Mouse (Mus musculus) midbrain, embryonic 14.5 days (tissue): ENCODE measurements at regions not wholly inside any gene's neighbourhood (a gene's known extent, or its start where the extent isn't known, plus 50 kb on each side); places are given as distances from the start of the nearest gene placed in this dataset.

Experiments
- ATAC-seq: fragments of 200-750 bp; cut with Nextera tagmentation; 2 replicates; pipeline ENCODE4 v1.8.0; 2017; ENCODE audit warnings: moderate number of reproducible peaks, moderate library complexity; ENCODE audit not compliant: low FRiP score, low TSS enrichment
- DNase-seq: peaks from one replicate; pipeline ENCODE4 v3.0.0-alpha.2; 2015
- H3K27ac ChIP-seq: fragments of 300-500 bp; sonication (generic); replicated peaks from 2 replicates; pipeline ENCODE4 v1.5.1; 2014; ENCODE audit warnings: mild to moderate bottlenecking, low read depth, low read length, moderate library complexity
- H3K27me3 ChIP-seq: fragments of 300-500 bp; sonication (generic); 2 replicates; pipeline ENCODE4 v1.6.1; 2014; ENCODE audit warnings: low read length, control low read depth, mixed read lengths; ENCODE audit not compliant: control insufficient read depth, insufficient read depth
- H3K36me3 ChIP-seq: fragments of 300-500 bp; sonication (generic); 2 replicates; pipeline ENCODE4 v1.6.1; 2014; ENCODE audit warnings: low read length, control low read depth; ENCODE audit not compliant: control insufficient read depth, insufficient read depth
- H3K4me1 ChIP-seq: fragments of 300-500 bp; sonication (generic); 2 replicates; pipeline ENCODE4 v1.6.1; 2014; ENCODE audit warnings: mild to moderate bottlenecking, antibody characterized with exemption, low read length, control low read depth; ENCODE audit not compliant: control insufficient read depth, insufficient read depth
- H3K4me2 ChIP-seq: fragments of 300-500 bp; sonication (generic); 2 replicates; pipeline ENCODE4 v1.6.1; 2014; ENCODE audit warnings: mild to moderate bottlenecking, low read length, moderate library complexity
- H3K4me3 ChIP-seq: fragments of 300-500 bp; sonication (generic); replicated peaks from 2 replicates; pipeline ENCODE4 v1.5.1; 2014; ENCODE audit warnings: low read depth, low read length
- H3K9ac ChIP-seq: fragments of 300-500 bp; sonication (generic); replicated peaks from 2 replicates; pipeline ENCODE4 v1.6.1; 2014; ENCODE audit warnings: mild to moderate bottlenecking, low read length, moderate library complexity
- H3K9me3 ChIP-seq: fragments of 300-500 bp; sonication (generic); 2 replicates; pipeline ENCODE4 v1.6.1; 2016; ENCODE audit warnings: low read length, control low read depth, mixed read lengths; ENCODE audit not compliant: control insufficient read depth
- WGBS: fragments of 180-500 bp; shearing (Covaris S2); extraction: QIAGEN DNeasy Blood & Tissue Kit; methylation state at CpG from one replicate; pipeline ENCODE4 v1.1.7; 2014; 5-methylcytosine and 5-hydroxymethylcytosine counted together

GRCm38 (mm10) chr9:116472855-116473254 is 297.7 kb upstream of the Tgfbr2 start:
- Histone ChIP-seq H3K4me3 (no peak overlapping the region), H3K9ac (no peak overlapping the region), H3K36me3 (no peaks in the 10 kb centered on the region), H3K27ac (no peak overlapping the region), H3K4me2 (no peak overlapping the region), H3K4me1 (peaks cover 8% of the 10 kb centered on the region), H3K9me3 (no peaks in the 10 kb centered on the region), H3K27me3 (no peaks in the 10 kb centered on the region)
- no peak for ATAC-seq
- DNase-seq, result no peak
- WGBS, result 78% methylated on average over 4 of the region's 4 CpGs

DNA sequence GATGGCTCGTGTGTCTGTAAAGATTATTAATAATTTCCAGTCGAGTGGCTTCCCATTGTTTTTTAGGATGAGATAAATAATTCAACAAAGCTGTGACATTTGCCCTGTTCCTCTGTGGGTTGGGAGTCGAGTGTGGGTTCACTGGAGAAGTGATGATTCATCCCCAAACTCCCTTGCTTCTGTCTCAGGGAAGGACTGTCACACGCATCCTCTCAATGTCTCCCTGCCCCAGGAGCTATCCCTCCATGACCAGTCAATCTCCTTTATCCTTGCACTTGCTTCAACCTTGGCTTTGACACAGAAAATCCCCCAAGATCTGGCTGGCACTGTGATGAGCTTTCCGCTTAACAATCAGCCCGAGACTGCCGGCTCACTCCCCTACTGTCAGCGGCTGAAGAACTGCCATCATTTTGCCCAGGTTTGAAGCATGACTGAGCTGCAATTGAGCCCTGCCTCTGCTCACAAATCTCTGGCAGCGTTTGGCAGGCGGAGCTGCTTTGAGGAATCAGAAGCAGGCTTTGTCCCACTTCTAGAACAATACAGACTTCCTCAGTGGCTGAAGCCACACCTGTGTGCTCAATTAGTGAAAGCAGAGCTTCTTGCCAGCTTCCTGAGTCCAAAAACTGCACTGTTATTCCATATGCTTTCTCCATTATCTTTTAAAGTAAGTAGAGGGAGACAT is 293.6 kb upstream of the Tgfbr2 start:
- Histone ChIP-seq H3K36me3 (no peaks in the 10 kb centered on the region), H3K9ac (no peak overlapping the region), H3K27me3 (no peaks in the 10 kb centered on the region), H3K4me3 (no peak overlapping the region), H3K4me2 (peak overlapping the region; percentile 11; the same call in 1 of the 2 replicates), H3K9me3 (no peaks in the 10 kb centered on the region), H3K27ac (peak overlapping the region; percentile 73), H3K4me1 (peaks cover 8% of the 10 kb centered on the region)
- 19% methylated on average over 10 of the region's 10 CpGs for WGBS
- DNase-seq, result peak; percentile 81
- peak; percentile 27; the same call in 1 of the 2 replicates for ATAC-seq

- Histone ChIP-seq H3K9ac (no peak overlapping the region), H3K27me3 (no peaks in the 10 kb centered on the region), H3K4me2 (no peak overlapping the region), H3K9me3 (no peaks in the 10 kb centered on the region), H3K4me3 (no peak overlapping the region), H3K27ac (no peak overlapping the region), H3K4me1 (peaks cover 8% of the 10 kb centered on the region), H3K36me3 (no peaks in the 10 kb centered on the region)
- 91% methylated on average over 7 of the region's 7 CpGs for WGBS
- DNase-seq (no peak), ATAC-seq (no peak)
These were observed 291.2 kb upstream of the Tgfbr2 start for GRCm38 (mm10) chr9:116466336-116466735.

GRCm38 (mm10) chr9:116464626-116465025 is 289.5 kb upstream of the Tgfbr2 start:
- Histone ChIP-seq H3K27ac (no peak overlapping the region), H3K9ac (no peak overlapping the region), H3K27me3 (no peaks in the 10 kb centered on the region), H3K9me3 (no peaks in the 10 kb centered on the region), H3K4me2 (no peak overlapping the region), H3K4me1 (peaks cover 8% of the 10 kb centered on the region), H3K36me3 (no peaks in the 10 kb centered on the region), H3K4me3 (no peak overlapping the region)
- ATAC-seq (no peak), DNase-seq (no peak)
- 81% methylated on average over 2 of the region's 2 CpGs for WGBS

- no peak for DNase-seq
- Histone ChIP-seq H3K27ac (no peak overlapping the region), H3K9me3 (no peaks in the 10 kb centered on the region), H3K4me3 (no peak overlapping the region), H3K27me3 (no peaks in the 10 kb centered on the region), H3K9ac (no peak overlapping the region), H3K4me2 (no peak overlapping the region), H3K36me3 (no peaks in the 10 kb centered on the region), H3K4me1 (peaks cover 5% of the 10 kb centered on the region; the same call in 1 of the 2 replicates)
- WGBS, result 90% methylated on average over 2 of the region's 2 CpGs
- ATAC-seq, result no peak
These were observed 287.1 kb upstream of the Tgfbr2 start for GRCm38 (mm10) chr9:116462232-116462631.

DNA sequence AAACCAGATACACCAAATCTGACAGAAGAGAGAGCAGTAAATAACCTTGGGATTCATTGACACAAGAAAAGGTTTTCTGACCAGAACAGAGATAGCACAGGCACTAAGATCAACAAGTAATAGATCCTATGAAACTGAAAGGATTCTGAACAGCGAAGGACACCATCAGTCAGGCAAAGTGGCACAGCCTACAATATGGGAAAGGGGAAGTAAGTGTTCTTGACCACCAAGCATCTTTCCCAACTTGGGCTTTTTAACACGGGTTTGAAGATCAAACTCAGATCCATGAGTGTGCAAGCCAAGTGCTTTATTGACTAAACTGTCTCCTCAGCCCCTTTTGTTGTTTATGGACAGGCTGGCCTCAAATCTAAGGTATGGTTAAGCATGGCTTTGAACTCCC is 284.9 kb upstream of the Tgfbr2 start:
- H3K9ac ChIP-seq, result no peak overlapping the region
- no peaks in the 10 kb centered on the region for H3K27me3 ChIP-seq
- no peak overlapping the region for H3K4me2 ChIP-seq
- peaks cover 10% of the 10 kb centered on the region; the same call in 1 of the 2 replicates for H3K4me1 ChIP-seq
- 93% methylated on average over 2 of the region's 2 CpGs for WGBS
- no peaks in the 10 kb centered on the region for H3K36me3 ChIP-seq
- H3K9me3 ChIP-seq, result no peaks in the 10 kb centered on the region
- no peak for DNase-seq
- ATAC-seq, result no peak
- H3K4me3 ChIP-seq, result no peak overlapping the region
- no peak overlapping the region for H3K27ac ChIP-seq

- no peak overlapping the region for H3K27ac ChIP-seq
- peaks cover 3% of the 10 kb centered on the region; the same call in 1 of the 2 replicates for H3K4me1 ChIP-seq
- no peak overlapping the region for H3K4me2 ChIP-seq
- DNase-seq (no peak), ATAC-seq (no peak)
- H3K27me3 ChIP-seq, result no peaks in the 10 kb centered on the region
- 79% methylated on average over 4 of the region's 4 CpGs for WGBS
- no peaks in the 10 kb centered on the region for H3K9me3 ChIP-seq
- H3K36me3 ChIP-seq, result no peaks in the 10 kb centered on the region
- H3K9ac ChIP-seq, result no peak overlapping the region
- no peak overlapping the region for H3K4me3 ChIP-seq
These were observed 276.9 kb upstream of the Tgfbr2 start for GRCm38 (mm10) chr9:116452050-116452449.

GRCm38 (mm10) chr9:116450829-116451228 is 275.7 kb upstream of the Tgfbr2 start:
- no peak for DNase-seq

DNA sequence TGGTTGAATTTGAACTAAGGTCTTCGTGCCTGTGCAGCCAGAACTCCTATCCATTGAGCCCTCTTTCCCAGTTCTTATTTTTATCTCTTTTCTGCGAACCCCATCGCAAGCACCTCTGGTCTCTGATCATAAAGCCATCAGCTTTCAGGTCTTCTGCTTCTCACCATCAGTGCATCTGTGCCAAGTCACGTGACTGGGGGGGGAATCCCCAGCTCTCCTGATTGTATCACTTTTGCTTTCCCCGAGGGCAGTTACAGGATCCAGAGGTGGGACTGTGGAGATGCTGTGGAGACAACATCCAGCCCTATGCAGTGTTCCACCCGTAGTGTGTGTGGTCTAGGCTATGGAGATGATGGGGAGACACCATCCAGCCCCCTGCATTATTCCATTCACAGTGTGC is 272.6 kb upstream of the Tgfbr2 start:
- H3K4me3 ChIP-seq, result no peak overlapping the region
- ATAC-seq (no peak), DNase-seq (no peak)
- H3K9me3 ChIP-seq, result no peaks in the 10 kb centered on the region
- no peak overlapping the region for H3K4me2 ChIP-seq
- H3K36me3 ChIP-seq, result no peaks in the 10 kb centered on the region
- H3K9ac ChIP-seq, result no peak overlapping the region
- H3K27me3 ChIP-seq, result no peaks in the 10 kb centered on the region
- H3K4me1 ChIP-seq, result no peaks in the 10 kb centered on the region
- WGBS, result 85% methylated on average over 6 of the region's 6 CpGs
- no peak overlapping the region for H3K27ac ChIP-seq

More at GRCm38 (mm10) chr9:116450829-116451228, 275.7 kb upstream of the Tgfbr2 start:
- H3K9ac ChIP-seq, result no peak overlapping the region
- H3K27ac ChIP-seq, result no peak overlapping the region
- H3K4me1 ChIP-seq, result no peaks in the 10 kb centered on the region
- no peaks in the 10 kb centered on the region for H3K27me3 ChIP-seq
- WGBS, result 88% methylated on average over 4 of the region's 4 CpGs
- no peak overlapping the region for H3K4me2 ChIP-seq
- ATAC-seq, result no peak
- H3K36me3 ChIP-seq, result no peaks in the 10 kb centered on the region
- no peak overlapping the region for H3K4me3 ChIP-seq
- no peaks in the 10 kb centered on the region for H3K9me3 ChIP-seq
